Mouse (Mus musculus): ENCODE measurements around the gene Casc1. TPM values are rescaled to one million over a fixed set of nuclear protein-coding genes. Genes with fewer than 3 reads are reported as not detected.

The Casc1 gene
- polyA plus RNA-seq, 1 experiment: 1.1 TPM

DNA sequence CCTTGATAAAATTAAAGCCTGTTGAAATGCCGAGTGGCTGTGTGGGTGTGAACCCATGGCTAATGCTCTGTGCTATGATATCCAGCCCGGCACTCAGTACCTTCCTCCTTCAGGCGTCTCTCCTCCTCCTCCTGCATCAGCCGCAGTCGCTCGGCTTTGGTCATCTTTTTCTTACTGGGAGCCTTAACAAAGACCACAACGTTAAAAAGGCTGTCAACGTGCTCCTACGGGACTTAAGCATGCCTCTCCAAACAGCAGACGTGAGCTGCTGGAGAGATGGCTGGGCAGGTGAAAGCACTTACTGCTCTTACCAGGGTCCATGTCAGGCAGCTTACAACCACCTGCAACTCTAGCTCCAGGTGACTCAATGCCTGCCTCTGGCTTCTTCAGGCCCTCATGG lies 5.7 kb downstream of the Casc1 start:
- Histone ChIP-seq H3K4me1 (ENCODE audit: control insufficient read depth, insufficient read depth, low read length) (peaks cover 3% of the 10 kb centered on the region; the same call in 1 of the 2 replicates), H3K27ac (ENCODE audit: insufficient read depth, low read length) (no peak overlapping the region), H3K4me3 (ENCODE audit: insufficient read depth, low read length) (no peak overlapping the region)
- TF ChIP-seq POLR2A (IDR thresholded peaks at IDR 0.05; ENCODE audit: low read depth, low read length) (no peak), CTCF (IDR thresholded peaks at IDR 0.05; ENCODE audit: borderline replicate concordance, insufficient read depth, low read length) (no peak)

DNA sequence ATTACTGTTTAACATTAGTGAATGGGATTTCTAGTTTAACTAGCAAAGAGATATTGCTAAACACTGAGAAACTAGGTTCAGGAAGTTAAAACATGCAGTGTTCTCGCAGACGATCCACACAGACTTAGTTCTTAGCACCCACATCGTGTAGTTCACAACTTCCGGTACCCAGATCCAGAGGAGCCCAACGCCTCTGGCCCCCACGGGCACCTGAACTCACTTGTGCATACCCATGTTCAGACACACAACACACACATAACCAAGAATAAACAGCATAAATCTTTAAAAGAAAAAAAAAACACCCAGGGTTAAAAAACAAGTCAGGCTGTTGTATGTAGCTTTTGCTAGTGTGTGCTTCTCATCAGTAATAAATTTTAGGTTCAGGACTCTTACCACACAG lies 6.4 kb downstream of the Casc1 start:
- TF ChIP-seq CTCF (IDR thresholded peaks at IDR 0.05; ENCODE audit: borderline replicate concordance, insufficient read depth, low read length): no peak
- TF ChIP-seq POLR2A (IDR thresholded peaks at IDR 0.05; ENCODE audit: low read depth, low read length): no peak
- Histone ChIP-seq H3K4me3 (ENCODE audit: insufficient read depth, low read length) (no peak overlapping the region), H3K4me1 (ENCODE audit: control insufficient read depth, insufficient read depth, low read length) (peaks cover 3% of the 10 kb centered on the region; the same call in 1 of the 2 replicates), H3K27ac (ENCODE audit: insufficient read depth, low read length) (no peak overlapping the region)

DNA sequence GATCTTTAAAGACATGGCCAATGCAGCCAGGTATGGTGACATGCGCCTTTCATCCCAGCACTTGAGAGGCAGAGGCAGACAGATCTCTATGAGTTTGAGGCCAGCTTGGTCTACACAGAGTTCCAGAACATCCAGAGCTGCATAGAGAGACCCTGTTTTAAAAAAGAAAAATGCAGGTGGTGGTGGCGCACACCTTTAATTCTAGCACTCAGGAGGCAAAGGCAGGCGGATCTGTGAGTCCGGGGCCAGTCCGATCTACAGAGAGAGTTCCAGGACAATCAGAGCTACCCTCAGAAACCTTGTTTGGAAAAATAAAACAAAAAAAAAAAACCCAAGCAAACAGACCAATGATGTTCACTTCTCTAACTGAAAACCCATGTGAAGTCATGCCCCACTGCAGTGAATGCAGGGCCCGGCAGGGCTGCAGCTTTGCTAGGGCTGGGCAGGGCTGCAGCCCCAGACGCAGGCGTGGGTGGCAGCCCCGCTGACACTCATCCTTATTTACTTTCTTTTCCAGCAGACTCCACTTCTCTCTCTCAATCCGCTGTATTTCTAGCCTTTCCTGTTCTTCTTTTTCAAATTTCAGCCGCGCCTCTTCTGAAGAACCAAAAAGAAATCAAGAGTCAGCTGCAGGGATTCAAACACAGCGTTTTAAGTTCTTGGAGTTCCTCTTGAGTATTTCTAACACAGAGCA lies 8.2 kb downstream of the Casc1 start:
- Histone ChIP-seq H3K4me1 (ENCODE audit: control insufficient read depth, insufficient read depth, low read length) (peaks cover 3% of the 10 kb centered on the region; the same call in 1 of the 2 replicates), H3K27ac (ENCODE audit: insufficient read depth, low read length) (peak overlapping the region; percentile 61; the same call in 1 of the 2 replicates), H3K4me3 (ENCODE audit: insufficient read depth, low read length) (no peak overlapping the region)
- no peak for TF ChIP-seq CTCF (IDR thresholded peaks at IDR 0.05; ENCODE audit: borderline replicate concordance, insufficient read depth, low read length)
- no peak for TF ChIP-seq POLR2A (IDR thresholded peaks at IDR 0.05; ENCODE audit: low read depth, low read length)

DNA sequence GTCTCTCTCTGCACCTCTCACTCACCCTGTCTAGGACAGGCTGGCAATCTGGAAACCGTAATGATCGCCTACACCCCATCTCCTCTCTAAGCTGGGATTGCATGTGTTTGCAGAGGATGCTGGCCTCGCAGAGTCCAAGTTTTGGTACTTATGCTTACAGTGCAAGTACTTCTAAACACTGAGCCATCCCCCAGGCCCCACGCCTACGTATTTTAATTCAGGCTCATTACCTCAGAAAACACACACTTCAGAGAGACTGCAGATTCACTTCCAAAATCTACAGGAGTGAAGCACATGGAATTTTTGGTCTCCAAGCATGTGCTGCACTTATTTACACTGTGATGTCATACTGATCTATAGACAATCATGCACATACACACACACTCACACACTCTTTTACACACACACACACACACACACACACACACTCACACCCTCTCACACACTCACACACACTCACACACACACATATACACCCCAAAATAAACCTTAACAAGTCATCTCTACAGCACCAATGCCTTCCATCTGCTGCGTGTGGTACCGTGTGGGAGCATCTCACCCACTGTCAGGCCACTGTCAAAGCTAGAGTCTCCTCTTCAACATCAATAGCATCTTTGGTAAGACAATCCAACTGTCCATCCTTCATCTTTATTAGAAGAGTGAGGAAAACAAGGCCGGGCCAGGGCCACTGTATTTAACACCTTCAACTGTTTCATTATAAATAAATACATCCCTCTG lies 12.7 kb downstream of the Casc1 start:
- no peak overlapping the region for H3K27ac ChIP-seq (ENCODE audit: insufficient read depth, low read length)
- no peak for TF ChIP-seq POLR2A (IDR thresholded peaks at IDR 0.05; ENCODE audit: low read depth, low read length)
- TF ChIP-seq CTCF (IDR thresholded peaks at IDR 0.05; ENCODE audit: borderline replicate concordance, insufficient read depth, low read length): no peak
- H3K4me3 ChIP-seq (ENCODE audit: insufficient read depth, low read length): no peak overlapping the region
- H3K4me1 ChIP-seq (ENCODE audit: control insufficient read depth, insufficient read depth, low read length): peaks cover under 1% of the 10 kb centered on the region; the same call in 1 of the 2 replicates

DNA sequence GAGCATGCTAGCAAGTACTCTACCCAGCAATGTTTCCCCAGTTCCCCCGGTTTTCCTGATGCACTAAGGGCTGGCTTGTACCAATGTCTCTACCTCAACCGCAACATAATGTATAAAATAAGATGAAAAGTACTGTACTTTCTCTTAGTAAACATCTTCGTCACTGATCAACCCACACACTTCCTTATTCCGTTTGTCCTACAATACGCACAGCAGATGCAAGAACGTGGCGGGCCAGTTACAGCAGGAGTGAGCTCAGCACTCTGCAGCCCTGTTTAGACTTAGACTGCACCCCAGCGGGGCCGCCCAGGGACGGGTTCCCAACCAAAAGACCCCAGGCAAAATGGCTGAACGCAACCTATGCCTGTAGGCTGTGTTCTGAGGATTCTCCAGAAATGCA lies 17.4 kb downstream of the Casc1 start:
- no peak overlapping the region for H3K4me3 ChIP-seq (ENCODE audit: insufficient read depth, low read length)
- H3K4me1 ChIP-seq (ENCODE audit: control insufficient read depth, insufficient read depth, low read length): no peaks in the 10 kb centered on the region
- no peak for TF ChIP-seq POLR2A (IDR thresholded peaks at IDR 0.05; ENCODE audit: low read depth, low read length)
- H3K27ac ChIP-seq (ENCODE audit: insufficient read depth, low read length): no peak overlapping the region

DNA sequence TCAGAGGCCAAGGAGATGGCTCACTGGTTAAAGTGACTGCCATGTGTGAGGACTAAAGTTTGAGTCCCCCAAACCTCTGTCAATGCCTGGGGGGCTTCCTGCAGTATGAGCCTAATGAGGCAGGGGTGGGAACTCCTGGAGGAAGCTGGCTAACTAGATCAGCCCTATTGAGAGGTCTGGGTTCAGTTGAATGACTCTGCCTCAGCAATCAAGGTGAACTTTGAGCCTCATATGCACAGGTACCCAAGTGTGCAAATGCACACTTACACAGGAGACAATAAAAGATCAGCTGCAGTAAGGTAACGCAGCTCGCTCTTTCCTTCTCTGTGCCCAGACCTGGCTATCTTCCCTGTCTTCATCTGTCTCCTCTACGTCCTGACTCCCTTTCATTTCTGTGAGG lies 17.8 kb downstream of the Casc1 start:
- Histone ChIP-seq H3K27ac (ENCODE audit: insufficient read depth, low read length) (no peak overlapping the region), H3K4me1 (ENCODE audit: control insufficient read depth, insufficient read depth, low read length) (no peaks in the 10 kb centered on the region), H3K4me3 (ENCODE audit: insufficient read depth, low read length) (no peak overlapping the region)
- TF ChIP-seq POLR2A (IDR thresholded peaks at IDR 0.05; ENCODE audit: low read depth, low read length): no peak
- no peak for TF ChIP-seq CTCF (IDR thresholded peaks at IDR 0.05; ENCODE audit: borderline replicate concordance, insufficient read depth, low read length)

DNA sequence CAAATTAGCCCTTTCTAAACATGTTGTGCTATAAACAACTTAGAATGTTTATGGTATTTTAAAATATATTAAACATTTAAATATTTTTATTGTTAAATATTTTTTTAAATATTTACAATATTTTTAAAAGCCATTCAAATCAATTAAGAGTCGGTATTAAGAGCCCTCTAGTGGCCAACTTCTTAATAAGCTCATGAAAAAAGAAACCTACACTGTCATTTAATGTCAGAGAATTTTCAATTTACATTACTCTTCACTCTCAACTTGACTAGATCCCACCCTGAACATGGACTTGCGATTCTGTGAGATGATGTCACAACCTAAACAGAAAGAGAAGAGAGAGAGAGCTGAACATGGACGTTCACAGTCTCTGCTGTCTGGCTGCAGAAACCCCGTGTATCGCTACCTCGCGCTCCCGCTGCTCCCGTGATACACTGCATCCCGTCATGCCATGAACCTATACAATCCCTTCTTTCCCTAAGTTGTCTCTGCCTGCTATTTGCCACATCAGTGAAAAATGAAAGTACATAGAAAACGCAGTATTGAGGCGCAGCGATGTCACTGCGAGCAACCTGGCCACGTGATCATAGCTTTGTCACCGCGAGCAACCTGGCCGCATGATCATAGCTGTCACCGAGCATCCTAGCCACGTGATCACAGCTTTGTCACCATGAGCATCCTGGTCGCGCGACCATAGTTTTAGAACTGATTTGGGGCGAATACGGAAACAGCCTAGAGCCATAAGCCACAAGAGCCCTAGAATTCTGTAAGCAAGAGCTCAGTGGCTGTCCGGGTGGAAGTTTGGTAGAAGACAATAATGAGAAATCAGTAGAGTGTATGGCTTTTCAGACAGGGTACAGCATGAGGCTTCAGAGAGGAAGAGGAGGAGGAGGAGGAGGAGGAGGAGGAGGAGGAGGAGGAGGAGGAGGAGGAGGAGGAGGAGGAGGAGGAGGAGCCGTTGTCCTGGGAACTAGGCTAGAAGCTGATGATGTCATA lies 23.4 kb downstream of the Casc1 start:
- Histone ChIP-seq H3K4me3 (ENCODE audit: insufficient read depth, low read length) (peak overlapping the region; percentile 24), H3K4me1 (ENCODE audit: control insufficient read depth, insufficient read depth, low read length) (no peaks in the 10 kb centered on the region)
- TF ChIP-seq POLR2A (IDR thresholded peaks at IDR 0.05; ENCODE audit: low read depth, low read length) (no peak), CTCF (IDR thresholded peaks at IDR 0.05; ENCODE audit: borderline replicate concordance, insufficient read depth, low read length) (no peak)

DNA sequence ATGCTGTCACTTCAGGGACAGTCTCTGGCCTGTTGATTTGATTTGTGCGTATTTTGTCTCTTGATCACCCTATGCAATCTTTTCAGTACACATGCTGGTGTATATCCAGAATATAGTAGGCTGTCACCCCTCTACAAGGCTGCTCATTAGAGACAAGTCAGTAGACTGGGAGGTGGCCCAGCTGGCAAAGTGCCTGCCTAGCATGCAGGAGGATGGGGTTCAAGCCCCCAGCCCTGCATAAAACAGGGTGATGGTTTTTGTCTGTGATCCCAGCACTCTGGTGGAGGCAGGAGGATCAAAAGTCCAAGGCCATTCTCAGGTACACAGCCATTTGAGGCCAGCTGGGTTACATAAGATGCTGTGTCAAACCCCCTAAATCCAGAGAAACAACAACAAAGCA lies 24.7 kb downstream of the Casc1 start:
- Histone ChIP-seq H3K4me3 (ENCODE audit: insufficient read depth, low read length) (no peak overlapping the region), H3K27ac (ENCODE audit: insufficient read depth, low read length) (no peak overlapping the region), H3K4me1 (ENCODE audit: control insufficient read depth, insufficient read depth, low read length) (no peaks in the 10 kb centered on the region)
- no peak for TF ChIP-seq POLR2A (IDR thresholded peaks at IDR 0.05; ENCODE audit: low read depth, low read length)
- no peak for TF ChIP-seq CTCF (IDR thresholded peaks at IDR 0.05; ENCODE audit: borderline replicate concordance, insufficient read depth, low read length)

More for the DNA sequence above, 23.4 kb downstream of the Casc1 start:
- H3K27ac ChIP-seq (ENCODE audit: insufficient read depth, low read length): no peak overlapping the region

DNA sequence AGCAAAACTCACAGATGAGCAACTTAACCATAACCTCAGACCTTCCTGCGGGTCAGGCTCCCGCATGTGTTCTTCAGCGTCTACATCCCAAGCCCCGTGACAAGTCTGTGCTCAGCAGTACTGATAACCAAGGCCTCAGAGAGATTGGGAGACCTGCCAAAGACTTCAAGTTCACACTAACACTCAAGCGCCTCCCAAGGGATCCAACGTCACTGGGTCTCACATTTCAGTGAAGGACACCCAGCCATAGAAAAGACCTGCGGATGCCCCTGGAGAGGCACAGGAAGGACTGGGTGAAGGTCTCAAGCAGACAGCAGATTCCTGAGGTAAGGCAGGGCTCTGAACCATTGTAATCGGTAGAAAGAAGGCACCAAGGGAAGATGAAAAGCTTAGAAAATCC lies 28.8 kb downstream of the Casc1 start:
- H3K27ac ChIP-seq (ENCODE audit: insufficient read depth, low read length): no peak overlapping the region
- H3K4me3 ChIP-seq (ENCODE audit: insufficient read depth, low read length): no peak overlapping the region
- H3K4me1 ChIP-seq (ENCODE audit: control insufficient read depth, insufficient read depth, low read length): no peaks in the 10 kb centered on the region
- TF ChIP-seq CTCF (IDR thresholded peaks at IDR 0.05; ENCODE audit: borderline replicate concordance, insufficient read depth, low read length): no peak
- TF ChIP-seq POLR2A (IDR thresholded peaks at IDR 0.05; ENCODE audit: low read depth, low read length): no peak

Data from embryonic fibroblast, embryonic 13.5 days (primary cell).